Mouse (Mus musculus) heart, adult 2 months (tissue): ENCODE data around the gene Cubn.

ENCODE experiments used
- CTCF ChIP-seq: fragments of 200-600 bp; IDR thresholded peaks from 2 replicates; pipeline ENCODE4 v1.8.1; 2022; ENCODE audit warnings: antibody characterized with exemption, mild to moderate bottlenecking, moderate library complexity
- POLR2A ChIP-seq: fragments of 200-500 bp; IDR thresholded peaks from 2 replicates; pipeline ENCODE4 v1.6.1; 2011; ENCODE audit warnings: mild to moderate bottlenecking, low read depth, low read length, control low read depth; ENCODE audit not compliant: insufficient read depth

- TF ChIP-seq POLR2A (no peak), CTCF (no peak)
These were observed 193.9 kb downstream of the Cubn start for GRCm38 (mm10) chr2:13297733-13298132.
